Mouse (Mus musculus) kidney, postnatal 4 days (tissue): Measurements from ENCODE around the gene Edaradd.
A peak's percentile ranks its signal among the peaks of the same experiment; 100 is the strongest.
"Not testable (repeated sequence)": the region's sequence is repeated elsewhere in the genome, so short reads cannot be mapped to it uniquely, and the experiment has no call there.

Source experiments
- DNase-seq, 2 experiments: peaks; one replicate each; pipeline ENCODE4 v3.0.0; 2021; ENCODE audit warnings: mixed read lengths in 2 of 2

Gene Edaradd

DNA sequence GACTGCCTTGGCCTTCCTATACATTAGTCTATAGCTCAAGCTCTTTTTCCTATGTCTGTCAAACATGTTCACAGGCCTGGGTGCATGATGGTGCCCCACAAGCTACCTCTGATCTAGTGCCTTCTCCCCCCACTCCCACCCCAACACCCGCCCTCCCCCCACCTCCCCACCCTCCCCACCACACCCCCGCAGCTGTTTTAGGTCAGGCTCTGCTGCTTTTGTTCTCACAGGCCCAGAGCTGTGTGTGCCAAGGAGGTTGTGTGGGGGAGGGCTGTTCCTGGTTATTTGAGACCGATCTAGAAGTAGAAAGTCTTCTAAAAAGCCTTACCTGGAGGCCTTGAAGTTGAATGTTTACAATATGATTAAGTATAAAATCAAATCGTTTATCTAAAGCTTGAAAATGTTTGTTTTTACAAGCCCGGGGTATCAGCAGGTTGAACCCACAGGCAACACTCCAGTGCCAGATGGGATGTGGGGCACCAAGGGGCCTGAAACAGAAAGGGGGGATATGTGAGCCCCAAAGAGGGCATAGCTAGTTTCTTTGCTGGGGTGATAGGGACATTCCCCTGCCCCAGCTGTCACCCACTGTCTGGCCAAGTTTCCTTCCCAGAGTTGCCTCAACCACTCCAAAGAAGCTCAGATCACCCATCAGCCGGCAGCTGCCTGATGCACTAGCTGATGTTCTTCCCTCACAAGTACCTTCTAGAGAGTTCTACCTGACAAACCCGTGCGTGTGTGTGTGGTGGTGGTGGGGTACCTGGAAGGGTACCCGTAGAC, 8.9 kb downstream of the Edaradd start:
- DNase-seq, result peak in 1 of 2 experiments; percentile 34

DNA sequence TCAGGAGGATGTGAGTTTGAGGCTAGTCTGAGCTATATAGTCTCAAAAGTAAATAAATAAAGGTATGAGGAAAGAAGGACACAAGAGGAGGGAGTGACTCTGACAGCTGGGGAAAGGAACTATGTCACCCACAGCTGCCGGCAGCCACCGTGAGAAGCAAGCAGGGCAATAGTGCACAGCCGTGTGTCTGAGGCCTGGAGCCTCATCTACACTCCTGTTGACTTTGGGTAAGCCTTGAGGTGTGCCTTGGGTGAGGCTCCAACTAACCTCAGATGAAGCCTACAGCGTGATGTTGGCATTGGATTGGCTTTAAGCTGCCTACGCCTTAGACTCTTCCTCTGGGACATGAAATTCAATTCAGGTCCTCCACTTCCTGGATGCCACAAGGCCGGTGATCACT, 10.2 kb downstream of the Edaradd start:
- DNase-seq, result no peak

DNA sequence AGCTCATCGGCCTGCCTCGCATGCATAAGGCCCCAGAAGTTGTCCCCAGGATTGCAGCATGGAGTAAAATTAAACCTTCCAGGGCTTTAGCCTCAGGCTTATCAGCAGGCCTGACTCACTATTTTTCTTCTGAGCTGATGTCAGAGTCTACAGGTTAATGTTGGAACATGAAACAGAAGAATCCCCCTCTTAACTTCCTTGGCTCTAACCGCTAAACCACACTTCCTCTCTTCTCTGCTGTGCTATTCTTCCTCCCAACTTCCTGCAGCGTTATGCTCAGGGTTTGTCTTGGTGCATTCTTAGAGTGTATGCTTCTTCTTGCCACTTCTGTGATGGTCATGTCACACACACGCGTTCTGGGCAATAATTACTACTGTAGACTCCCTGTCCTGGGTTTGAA, 12.8 kb downstream of the Edaradd start:
- DNase-seq, result no peak

DNA sequence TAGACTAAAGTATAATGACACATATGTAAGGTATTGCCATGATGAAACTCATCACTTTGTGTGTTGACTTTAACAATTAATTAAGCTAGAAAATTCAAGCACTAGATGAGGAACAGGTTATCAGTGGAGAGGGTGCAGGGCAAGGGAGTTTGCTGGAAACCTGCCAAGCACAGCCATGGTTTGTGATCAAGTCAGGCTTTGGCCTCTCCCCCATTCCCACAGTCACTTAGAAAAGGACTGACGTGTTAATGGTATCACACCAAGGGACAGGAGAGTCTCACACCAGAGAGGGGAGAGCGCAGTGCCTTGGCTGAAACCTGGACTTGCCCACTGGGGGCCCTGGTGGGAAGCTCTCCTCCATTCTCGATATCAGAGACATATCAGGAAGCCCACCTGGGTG, 14.9 kb downstream of the Edaradd start:
- peak; percentile 36 to 60 for DNase-seq

DNA sequence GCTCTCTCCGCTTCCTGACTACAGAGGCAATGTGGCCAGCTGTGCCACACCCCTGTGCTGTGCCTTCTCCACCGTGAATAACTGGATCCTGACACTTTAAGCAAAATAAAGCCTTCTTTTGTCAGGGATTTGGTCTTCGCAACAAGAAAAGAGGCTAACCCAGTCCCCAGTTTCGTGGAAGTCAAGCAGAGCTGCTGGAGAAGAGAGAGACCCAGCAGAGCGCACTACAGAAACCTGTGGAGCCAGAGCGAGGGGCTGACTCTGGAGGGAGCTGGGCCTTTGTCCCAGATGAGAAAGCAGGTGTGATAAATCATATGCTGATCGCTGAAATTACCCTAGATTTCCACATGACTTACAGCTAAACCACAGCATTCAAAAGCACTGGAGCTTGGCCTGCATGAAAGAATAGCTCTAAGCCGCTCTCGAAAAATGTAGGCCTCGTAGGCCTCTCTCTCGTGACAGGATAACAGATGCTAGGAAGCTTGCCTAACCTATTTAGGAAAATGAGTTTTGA, 16.9 kb downstream of the Edaradd start:
- peak; percentile 26 to 45 for DNase-seq

DNA sequence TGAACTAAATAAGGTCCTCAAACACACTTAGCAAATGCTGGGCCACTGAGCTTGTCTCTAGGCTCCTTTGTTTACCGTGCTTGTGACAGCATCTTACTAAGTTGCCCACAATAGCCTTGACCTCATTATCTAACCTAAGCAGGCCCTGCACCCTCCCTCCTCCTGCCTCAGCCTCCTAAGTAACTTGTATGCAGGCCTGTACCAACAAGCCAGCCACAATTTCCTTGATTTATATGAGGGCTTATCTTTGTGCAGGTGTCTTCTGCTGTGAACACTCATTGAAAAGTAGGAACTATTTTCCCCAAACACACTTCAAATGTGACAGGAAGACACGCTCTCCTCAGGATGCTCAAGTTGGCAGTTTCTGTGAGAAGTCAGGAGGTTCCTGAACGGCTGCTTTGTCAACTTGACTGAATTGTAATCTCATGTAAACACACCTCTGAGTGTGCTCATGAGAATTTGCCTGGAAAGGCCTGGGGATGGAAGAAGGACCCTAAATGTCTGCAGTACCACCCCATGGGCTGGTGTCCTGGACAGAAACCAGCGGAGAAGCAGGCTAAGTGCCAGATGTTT, 17.5 kb downstream of the Edaradd start:
- DNase-seq, result no peak

DNA sequence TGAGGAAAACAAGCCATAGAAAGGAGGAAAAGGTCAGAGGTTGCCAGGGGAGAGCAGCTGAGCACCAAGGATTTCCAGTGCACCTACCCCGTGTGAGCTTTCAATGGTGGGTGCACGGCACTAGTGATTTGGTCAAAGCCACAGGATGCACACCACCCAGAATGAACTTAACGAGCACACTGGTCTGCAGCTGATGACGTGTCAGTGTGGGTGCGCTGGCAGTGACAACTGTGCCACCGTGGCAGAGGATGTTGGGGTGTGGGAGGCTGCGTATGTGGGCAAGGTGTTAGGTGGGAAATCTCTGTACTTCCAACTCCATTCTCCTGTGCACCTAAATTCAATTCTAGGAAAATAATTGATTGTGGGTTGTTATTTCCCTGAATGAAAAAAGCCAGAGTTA, 21.1 kb downstream of the Edaradd start:
- no peak for DNase-seq

DNA sequence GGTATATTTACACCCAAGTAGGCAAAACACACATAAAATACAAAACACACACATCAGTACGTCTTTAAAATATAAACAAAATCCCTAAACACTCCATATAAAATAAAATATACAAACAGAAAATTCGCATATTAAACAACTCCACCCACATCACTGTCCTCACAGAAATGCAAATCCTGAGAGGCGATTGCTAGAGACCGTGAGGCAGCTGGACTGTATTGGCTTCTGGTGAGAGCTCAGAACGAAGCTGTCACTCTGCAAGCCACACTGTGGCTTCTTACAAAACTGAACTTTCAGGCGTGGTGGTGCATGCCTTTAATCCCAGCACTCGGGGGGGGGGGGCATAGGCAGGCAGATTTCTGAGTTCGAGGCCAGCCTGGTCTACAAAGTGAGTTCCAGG, 22.4 kb downstream of the Edaradd start:
- no peak for DNase-seq

DNA sequence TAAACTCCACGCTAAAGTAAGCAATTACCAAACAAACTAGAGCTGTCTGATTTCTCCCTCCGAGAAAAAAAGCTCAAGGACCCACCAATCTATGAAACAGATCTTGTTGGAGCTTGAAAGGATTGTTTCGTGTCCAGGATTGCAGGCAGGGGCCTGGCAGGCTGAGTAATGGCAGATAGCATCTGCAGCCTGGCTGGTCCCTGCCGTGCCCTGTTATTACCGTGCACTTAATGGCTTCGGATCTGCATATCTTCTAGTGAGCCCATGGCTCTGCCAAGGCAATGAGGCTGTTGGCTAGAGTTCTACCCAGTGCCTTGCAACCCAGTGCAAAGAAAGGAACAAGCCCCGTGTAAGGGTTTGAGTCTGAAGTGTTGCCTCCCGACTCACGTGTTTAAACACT, 25.5 kb downstream of the Edaradd start:
- no peak for DNase-seq

DNA sequence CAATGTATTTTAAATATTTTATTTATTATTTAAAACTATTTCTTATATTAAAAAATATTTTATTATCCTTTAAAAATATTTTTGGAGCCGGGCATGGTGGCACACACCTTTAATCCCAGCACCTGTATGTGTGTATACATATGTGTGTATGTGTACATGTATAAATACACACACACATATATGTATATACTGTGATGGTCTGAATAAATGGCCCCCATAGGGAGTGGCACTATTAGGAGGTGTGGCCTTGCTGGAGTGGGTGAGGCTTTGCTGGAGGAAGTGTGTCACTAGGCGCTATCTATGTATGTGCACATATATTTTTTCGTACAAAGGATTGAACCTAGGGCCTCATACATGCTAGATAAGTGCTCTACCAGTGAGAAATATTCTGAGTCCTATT, 27.7 kb downstream of the Edaradd start:
- no peak for DNase-seq

DNA sequence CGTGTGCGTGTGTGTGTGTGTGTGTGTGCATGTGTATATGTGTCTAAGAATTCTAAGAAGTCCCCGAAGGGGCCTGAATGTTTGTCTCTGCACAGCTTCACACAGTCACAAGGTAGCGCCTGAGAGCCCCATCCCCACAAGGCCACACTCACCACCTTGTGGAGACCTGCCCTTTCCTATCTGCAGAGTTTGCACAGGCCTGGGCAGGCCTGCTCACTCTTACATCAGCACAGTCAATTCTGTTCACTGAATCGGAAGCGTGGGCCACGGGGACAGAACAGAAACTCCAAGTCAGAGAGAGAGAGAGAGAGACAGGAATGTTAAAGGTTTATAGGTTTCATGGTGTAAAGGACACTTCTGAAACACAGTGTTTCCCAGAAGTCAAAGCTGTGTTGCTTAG, 34.6 kb downstream of the Edaradd start:
- no peak for DNase-seq

DNA sequence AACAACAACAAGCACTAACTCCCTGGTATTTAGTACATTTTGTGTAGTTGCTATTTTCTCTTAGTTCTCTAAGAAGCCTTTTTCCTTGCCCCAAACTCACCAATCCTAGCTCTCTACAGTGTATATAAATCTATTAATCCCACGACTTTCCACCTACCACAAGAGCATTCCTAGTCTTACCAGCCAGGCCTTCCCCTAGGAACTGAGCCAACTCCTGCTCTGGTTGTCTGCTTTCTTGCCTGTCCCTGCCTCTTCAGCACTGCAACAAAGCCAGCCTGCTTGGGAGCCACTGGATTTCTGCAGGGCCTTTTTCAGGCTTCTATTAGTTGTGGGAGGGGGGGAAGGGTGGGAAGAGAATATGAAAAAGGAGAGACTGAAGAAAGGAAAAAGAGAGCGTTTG, 35.0 kb downstream of the Edaradd start:
- no peak for DNase-seq

DNA sequence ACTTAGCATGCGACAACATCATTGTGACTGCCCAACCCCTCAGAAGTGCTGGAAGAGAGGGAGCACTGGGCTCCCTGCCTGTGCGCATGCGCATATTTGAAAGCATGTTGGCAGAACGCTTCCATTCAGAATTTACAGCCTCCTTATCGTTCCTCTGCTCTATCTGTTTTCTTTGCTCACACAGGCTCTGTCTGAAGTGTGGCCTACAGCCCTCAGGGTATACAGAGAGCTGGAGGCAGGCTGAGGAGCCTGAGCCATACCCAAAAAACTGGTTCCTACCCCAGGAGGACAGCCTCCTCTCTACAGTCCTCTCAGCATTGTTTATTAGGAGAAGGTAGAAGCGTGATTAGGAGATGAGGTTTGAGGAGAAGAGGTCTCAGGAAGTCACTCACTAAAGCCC, 40.4 kb downstream of the Edaradd start:
- peak; percentile 23 to 46 for DNase-seq

DNA sequence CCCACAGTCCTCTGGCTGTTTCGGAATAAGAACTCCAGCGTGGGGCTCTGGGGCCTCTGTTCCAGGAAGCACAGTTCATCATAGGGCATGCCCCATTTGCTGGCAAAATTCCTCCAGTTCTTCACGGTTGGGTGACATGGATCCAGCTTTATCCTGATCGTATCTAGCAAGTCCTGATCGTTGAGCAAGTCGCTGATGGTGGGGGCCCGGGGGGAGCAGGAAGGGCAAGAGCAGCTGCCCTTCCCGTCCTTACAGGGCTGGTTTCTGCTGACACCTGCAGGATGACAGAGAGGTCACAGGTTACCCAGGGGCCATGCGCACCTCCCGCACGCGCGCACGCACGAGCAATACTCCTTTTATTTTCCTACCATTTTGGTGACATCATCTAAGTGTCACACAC, 41.9 kb downstream of the Edaradd start:
- peak; percentile 55 to 75 for DNase-seq

DNA sequence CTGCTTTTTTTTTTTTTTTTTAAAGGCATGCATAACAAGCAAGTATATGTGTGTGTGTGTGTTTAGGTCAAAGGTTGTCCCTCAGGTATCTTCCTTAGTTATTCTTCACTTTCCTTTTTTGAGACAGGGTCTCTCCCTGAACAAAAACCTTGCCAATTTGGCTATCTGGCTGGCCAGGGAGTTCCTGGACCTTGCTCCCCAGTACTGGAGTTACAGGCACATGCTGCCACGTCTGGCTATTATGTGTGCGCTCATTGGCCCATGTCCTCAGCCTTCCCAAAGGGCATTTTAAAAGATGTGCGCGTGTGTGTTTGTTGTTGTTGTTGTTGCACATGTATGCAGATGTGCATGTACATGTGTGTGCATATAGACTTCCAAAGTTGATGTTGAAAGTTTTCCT, 43.4 kb downstream of the Edaradd start:
- no peak for DNase-seq

DNA sequence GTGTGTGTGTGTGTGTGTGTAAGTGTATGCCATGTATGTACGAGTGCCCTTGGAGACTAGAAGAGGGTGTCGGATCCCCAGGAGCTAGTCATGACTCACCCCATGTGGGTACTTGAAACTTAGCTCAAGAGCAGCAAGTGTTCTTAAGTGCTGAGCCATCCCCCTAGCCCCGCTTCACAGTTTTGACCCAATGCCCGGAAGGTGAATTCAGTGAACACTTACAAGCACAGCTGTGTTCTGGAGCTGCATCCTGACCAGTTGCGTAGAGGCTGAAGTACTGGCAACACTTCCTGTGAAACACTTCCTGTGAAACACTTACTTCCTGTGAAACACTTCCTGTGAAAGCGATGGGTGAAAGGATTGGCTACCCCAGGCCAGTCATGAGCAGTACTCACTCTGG, 45.0 kb downstream of the Edaradd start:
- no peak for DNase-seq

DNA sequence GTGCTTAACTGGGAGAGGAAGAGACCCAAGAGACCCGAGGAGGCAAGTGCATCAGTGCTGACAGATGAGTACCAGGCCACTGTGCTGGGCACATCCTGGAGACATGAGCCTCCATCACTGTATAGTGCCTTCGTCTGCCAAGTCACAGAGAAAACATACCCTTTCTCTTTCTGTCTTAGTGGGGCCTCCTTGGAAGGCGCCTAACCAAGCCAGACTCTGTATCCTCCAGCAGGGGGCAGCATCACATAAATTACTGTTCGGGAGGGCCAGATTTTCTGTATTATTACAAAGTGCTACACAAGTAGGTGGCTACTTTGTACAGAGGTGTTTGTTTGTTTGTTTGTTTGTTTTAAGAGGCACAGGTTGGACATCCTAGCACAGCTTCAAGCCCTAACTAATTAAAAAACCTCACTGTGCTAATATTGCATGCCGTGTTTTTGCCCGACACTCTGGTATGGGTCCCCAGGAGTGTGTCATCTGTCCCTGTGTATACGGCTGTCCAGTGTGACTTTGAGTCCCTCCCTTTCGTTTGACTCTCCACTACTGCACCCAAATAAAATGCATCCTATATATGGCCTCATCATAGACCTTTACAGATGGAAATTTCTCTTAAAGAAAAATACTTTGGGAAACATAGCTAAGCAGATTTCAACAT, 46.4 kb downstream of the Edaradd start:
- peak; percentile 82 to 83 for DNase-seq

DNA sequence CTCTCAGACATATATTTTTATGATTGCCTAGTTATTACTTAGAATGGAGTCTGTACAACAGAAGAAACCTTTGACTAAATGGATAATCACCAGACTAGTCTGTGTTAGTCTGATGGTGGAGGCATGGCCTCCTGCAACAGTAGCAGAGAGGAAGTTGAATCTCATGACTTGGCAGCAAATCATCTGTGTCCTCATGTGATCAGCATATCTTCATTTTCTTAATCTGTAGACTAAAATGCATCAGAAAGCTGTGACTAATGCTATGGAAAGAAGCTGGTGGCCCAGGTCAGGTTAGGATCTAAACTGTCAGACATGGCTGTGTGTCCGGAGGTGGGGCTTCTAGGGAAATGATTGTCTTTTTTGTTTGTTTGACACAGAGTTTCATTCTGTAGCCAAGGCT, 51.8 kb downstream of the Edaradd start:
- DNase-seq, result no peak

DNA sequence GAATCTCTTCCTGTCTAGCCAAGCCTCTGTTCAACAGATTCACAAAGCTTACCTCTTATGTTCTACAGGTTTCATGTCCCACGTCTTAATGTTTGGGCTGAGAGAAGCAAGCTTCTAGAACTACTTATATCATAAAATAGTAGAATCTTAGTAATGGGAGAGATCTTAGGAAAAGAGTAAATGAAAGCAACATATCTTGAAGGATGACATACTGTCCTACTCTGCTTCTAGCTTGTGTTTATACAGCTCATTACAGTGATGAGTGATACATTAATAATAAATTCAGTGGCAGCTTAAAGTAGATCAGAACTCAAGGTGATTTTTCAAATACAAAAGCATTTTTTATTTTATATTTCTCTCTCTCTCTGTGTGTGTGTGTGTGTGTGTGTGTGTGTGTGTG, 55.4 kb downstream of the Edaradd start, which contains the start of gene Lgals8:
TSS of gene Lgals8 (minus strand) at position 101 of the 400 bp plus-strand sequence.
- DNase-seq, result no peak

DNA sequence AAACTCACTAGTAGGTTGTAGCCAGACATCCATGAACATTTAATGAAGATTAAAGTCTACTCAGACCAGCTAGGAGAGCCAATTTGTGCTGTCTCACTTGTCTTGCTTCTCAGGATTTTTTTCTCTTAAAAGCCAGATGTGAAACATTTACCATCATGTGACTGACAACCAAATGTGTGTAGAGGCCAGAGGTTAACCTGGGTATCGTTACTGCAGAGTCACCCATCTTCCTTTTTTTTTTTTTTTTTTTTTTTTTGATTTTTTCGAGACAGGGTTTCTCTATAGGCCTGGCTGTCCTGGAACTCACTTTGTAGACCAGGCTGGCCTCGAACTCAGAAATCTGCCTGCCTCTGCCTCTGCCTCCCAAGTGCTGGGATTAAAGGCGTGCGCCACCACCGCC, 56.1 kb downstream of the Edaradd start:
- DNase-seq, result not testable (repeated sequence)

DNA sequence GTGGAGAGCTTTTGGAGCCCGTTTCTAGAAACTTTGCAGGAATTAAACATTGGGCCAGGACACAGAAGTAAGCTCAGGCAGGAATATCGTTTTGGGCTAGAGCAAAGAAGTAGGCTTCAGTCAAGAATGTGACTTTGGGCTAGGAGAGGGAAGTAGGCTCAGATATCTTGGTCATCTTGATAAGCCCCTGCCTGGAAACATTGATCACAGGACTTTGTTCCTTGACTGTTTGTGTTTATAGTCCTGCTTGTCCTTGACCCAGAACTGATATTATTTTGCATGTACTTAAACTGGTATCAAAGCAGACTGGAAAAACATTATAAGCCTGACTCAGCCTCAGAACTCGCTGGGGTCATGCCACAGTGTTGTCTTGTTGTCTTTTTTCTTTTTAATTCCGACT, 57.6 kb downstream of the Edaradd start:
- DNase-seq, result no peak

DNA sequence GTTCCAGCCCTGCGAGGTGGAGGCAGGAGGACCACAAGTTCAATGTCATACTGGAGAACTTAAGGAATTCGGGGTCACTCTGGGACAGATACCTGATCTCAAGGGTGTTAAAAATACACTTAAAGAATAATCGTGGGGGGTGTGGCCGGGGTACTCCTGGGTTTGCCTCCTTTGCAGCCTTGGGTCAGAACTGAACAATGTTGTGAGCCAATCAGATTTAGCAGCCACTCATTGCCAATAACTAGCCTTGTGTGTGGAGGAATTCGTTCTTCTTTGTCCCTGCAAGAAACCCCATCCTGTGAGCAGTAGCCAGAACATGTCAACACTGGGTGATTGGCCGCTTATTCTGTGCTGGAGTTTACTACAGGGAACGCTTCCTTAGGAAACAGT, 58.5 kb downstream of the Edaradd start:
- DNase-seq, result no peak

DNA sequence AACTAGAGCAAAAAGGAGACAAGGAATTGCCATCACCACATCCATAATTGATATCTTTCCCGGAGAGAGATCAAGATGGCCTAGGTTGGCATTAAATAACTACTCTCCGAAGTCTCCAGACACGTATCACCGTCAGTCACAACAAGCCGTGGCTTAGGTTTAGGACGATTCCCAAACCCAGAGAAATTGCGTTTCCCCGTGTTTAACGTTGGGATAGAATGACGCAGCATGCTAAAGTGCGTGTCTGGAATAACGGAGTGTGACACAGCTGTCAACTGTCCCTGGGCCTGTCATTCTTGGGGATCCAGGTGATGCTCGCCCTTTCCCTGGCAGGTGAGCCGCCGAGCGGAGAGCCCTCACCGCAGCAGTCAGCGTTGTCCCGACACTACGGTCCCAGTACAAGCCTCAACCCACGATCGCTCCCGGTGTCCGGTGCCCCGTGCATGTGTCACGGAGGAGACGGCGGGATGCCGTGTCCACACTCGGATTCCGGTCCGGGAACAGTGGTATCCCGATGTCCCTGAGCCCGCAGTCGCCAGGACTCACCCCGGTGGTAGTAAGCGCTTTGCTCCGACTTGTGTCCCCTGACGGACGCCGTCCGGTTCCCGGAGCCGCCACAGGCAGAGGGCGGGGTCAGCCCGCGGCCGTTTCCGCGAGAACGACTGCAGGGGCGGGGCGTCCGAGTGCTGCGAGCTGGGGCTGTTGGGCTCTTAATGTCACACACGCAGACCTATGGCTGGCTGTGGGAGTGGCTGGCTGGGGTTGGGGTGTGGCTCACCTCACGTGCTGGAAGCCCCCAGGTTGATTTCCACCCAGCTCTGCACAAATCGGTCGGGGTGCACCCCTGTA, 59.1 kb downstream of the Edaradd start:
- DNase-seq, result peak; percentile 97 to 98
